Mouse (Mus musculus): Measurements from ENCODE around the gene Plxna4. TPM values are rescaled to one million over a fixed set of nuclear protein-coding genes. Genes with fewer than 3 reads are reported as not detected.

Plxna4 gene
- polyA plus RNA-seq, 1 experiment: 0.67 TPM

GRCm38 (mm10) chr6:32321187-32321586 is 266.8 kb downstream of the Plxna4 start:
- no peaks in the 10 kb centered on the region for H3K27me3 ChIP-seq (ENCODE audit: control insufficient read depth, insufficient read depth, low read length)
- no peak overlapping the region for H3K4me3 ChIP-seq (ENCODE audit: low read depth, low read length)
- no peaks in the 10 kb centered on the region for H3K4me1 ChIP-seq (ENCODE audit: control insufficient read depth, insufficient read depth, insufficient read length, low read length)
- TF ChIP-seq POLR2A (IDR thresholded peaks at IDR 0.05; ENCODE audit: low read depth, low read length) (no peak), CTCF (IDR thresholded peaks at IDR 0.05; ENCODE audit: extremely low read depth, insufficient read length, insufficient replicate concordance, low read depth, low read length) (no peak)
- H3K27ac ChIP-seq (ENCODE audit: insufficient read depth, low read depth, low read length): no peak overlapping the region
- no peaks in the 10 kb centered on the region for H3K36me3 ChIP-seq (ENCODE audit: control insufficient read depth, insufficient read depth, low read length)
- 60% methylated on average over 3 of the region's 3 CpGs for WGBS

GRCm38 (mm10) chr6:32320254-32320653 is 267.7 kb downstream of the Plxna4 start:
- H3K4me1 ChIP-seq (ENCODE audit: control insufficient read depth, insufficient read depth, insufficient read length, low read length): no peaks in the 10 kb centered on the region
- no peak overlapping the region for H3K4me3 ChIP-seq (ENCODE audit: low read depth, low read length)
- no peaks in the 10 kb centered on the region for H3K27me3 ChIP-seq (ENCODE audit: control insufficient read depth, insufficient read depth, low read length)
- WGBS: 26% methylated on average over 3 of the region's 3 CpGs
- H3K27ac ChIP-seq (ENCODE audit: insufficient read depth, low read depth, low read length): no peak overlapping the region
- no peaks in the 10 kb centered on the region for H3K36me3 ChIP-seq (ENCODE audit: control insufficient read depth, insufficient read depth, low read length)
- TF ChIP-seq CTCF (IDR thresholded peaks at IDR 0.05; ENCODE audit: extremely low read depth, insufficient read length, insufficient replicate concordance, low read depth, low read length) (no peak), POLR2A (IDR thresholded peaks at IDR 0.05; ENCODE audit: low read depth, low read length) (no peak)

GRCm38 (mm10) chr6:32317470-32317869 is 270.5 kb downstream of the Plxna4 start:
- Histone ChIP-seq H3K27me3 (ENCODE audit: control insufficient read depth, insufficient read depth, low read length) (no peaks in the 10 kb centered on the region), H3K36me3 (ENCODE audit: control insufficient read depth, insufficient read depth, low read length) (no peaks in the 10 kb centered on the region), H3K4me3 (ENCODE audit: low read depth, low read length) (no peak overlapping the region), H3K4me1 (ENCODE audit: control insufficient read depth, insufficient read depth, insufficient read length, low read length) (no peaks in the 10 kb centered on the region), H3K27ac (ENCODE audit: insufficient read depth, low read depth, low read length) (no peak overlapping the region)
- no peak for TF ChIP-seq CTCF (IDR thresholded peaks at IDR 0.05; ENCODE audit: extremely low read depth, insufficient read length, insufficient replicate concordance, low read depth, low read length)
- TF ChIP-seq POLR2A (IDR thresholded peaks at IDR 0.05; ENCODE audit: low read depth, low read length): no peak
- WGBS: 67% methylated on average over 8 of the region's 8 CpGs

- Histone ChIP-seq H3K4me3 (ENCODE audit: low read depth, low read length) (no peak overlapping the region), H3K27me3 (ENCODE audit: control insufficient read depth, insufficient read depth, low read length) (no peaks in the 10 kb centered on the region), H3K36me3 (ENCODE audit: control insufficient read depth, insufficient read depth, low read length) (no peaks in the 10 kb centered on the region), H3K4me1 (ENCODE audit: control insufficient read depth, insufficient read depth, insufficient read length, low read length) (no peaks in the 10 kb centered on the region), H3K27ac (ENCODE audit: insufficient read depth, low read depth, low read length) (no peak overlapping the region)
- WGBS: 19% methylated on average over 6 of the region's 6 CpGs
- TF ChIP-seq CTCF (IDR thresholded peaks at IDR 0.05; ENCODE audit: extremely low read depth, insufficient read length, insufficient replicate concordance, low read depth, low read length) (no peak), POLR2A (IDR thresholded peaks at IDR 0.05; ENCODE audit: low read depth, low read length) (no peak)
Measured at GRCm38 (mm10) chr6:32315011-32315450, 273.0 kb downstream of the Plxna4 start.

GRCm38 (mm10) chr6:32309147-32309546 is 278.8 kb downstream of the Plxna4 start:
- H3K4me1 ChIP-seq (ENCODE audit: control insufficient read depth, insufficient read depth, insufficient read length, low read length): no peaks in the 10 kb centered on the region
- H3K27me3 ChIP-seq (ENCODE audit: control insufficient read depth, insufficient read depth, low read length): no peaks in the 10 kb centered on the region
- TF ChIP-seq POLR2A (IDR thresholded peaks at IDR 0.05; ENCODE audit: low read depth, low read length): no peak
- TF ChIP-seq CTCF (IDR thresholded peaks at IDR 0.05; ENCODE audit: extremely low read depth, insufficient read length, insufficient replicate concordance, low read depth, low read length): no peak
- H3K27ac ChIP-seq (ENCODE audit: insufficient read depth, low read depth, low read length): no peak overlapping the region
- 92% methylated on average over 4 of the region's 4 CpGs for WGBS
- no peak overlapping the region for H3K4me3 ChIP-seq (ENCODE audit: low read depth, low read length)
- H3K36me3 ChIP-seq (ENCODE audit: control insufficient read depth, insufficient read depth, low read length): no peaks in the 10 kb centered on the region

GRCm38 (mm10) chr6:32300611-32301010 is 287.4 kb downstream of the Plxna4 start:
- TF ChIP-seq CTCF (IDR thresholded peaks at IDR 0.05; ENCODE audit: extremely low read depth, insufficient read length, insufficient replicate concordance, low read depth, low read length): no peak
- no peak for TF ChIP-seq POLR2A (IDR thresholded peaks at IDR 0.05; ENCODE audit: low read depth, low read length)
- Histone ChIP-seq H3K4me1 (ENCODE audit: control insufficient read depth, insufficient read depth, insufficient read length, low read length) (no peaks in the 10 kb centered on the region), H3K27ac (ENCODE audit: insufficient read depth, low read depth, low read length) (no peak overlapping the region), H3K4me3 (ENCODE audit: low read depth, low read length) (no peak overlapping the region), H3K27me3 (ENCODE audit: control insufficient read depth, insufficient read depth, low read length) (no peaks in the 10 kb centered on the region), H3K36me3 (ENCODE audit: control insufficient read depth, insufficient read depth, low read length) (no peaks in the 10 kb centered on the region)
- WGBS: 68% methylated on average over 2 of the region's 2 CpGs

GRCm38 (mm10) chr6:32281457-32281856 is 306.5 kb downstream of the Plxna4 start:
- no peak overlapping the region for H3K4me3 ChIP-seq (ENCODE audit: low read depth, low read length)
- no peaks in the 10 kb centered on the region for H3K4me1 ChIP-seq (ENCODE audit: control insufficient read depth, insufficient read depth, insufficient read length, low read length)
- no peaks in the 10 kb centered on the region for H3K27me3 ChIP-seq (ENCODE audit: control insufficient read depth, insufficient read depth, low read length)
- H3K36me3 ChIP-seq (ENCODE audit: control insufficient read depth, insufficient read depth, low read length): no peaks in the 10 kb centered on the region
- no peak for TF ChIP-seq CTCF (IDR thresholded peaks at IDR 0.05; ENCODE audit: extremely low read depth, insufficient read length, insufficient replicate concordance, low read depth, low read length)
- no peak for TF ChIP-seq POLR2A (IDR thresholded peaks at IDR 0.05; ENCODE audit: low read depth, low read length)
- no peak overlapping the region for H3K27ac ChIP-seq (ENCODE audit: insufficient read depth, low read depth, low read length)

GRCm38 (mm10) chr6:32280728-32281127 is 307.3 kb downstream of the Plxna4 start:
- H3K27me3 ChIP-seq (ENCODE audit: control insufficient read depth, insufficient read depth, low read length): no peaks in the 10 kb centered on the region
- no peak overlapping the region for H3K27ac ChIP-seq (ENCODE audit: insufficient read depth, low read depth, low read length)
- TF ChIP-seq POLR2A (IDR thresholded peaks at IDR 0.05; ENCODE audit: low read depth, low read length): no peak
- no peak for TF ChIP-seq CTCF (IDR thresholded peaks at IDR 0.05; ENCODE audit: extremely low read depth, insufficient read length, insufficient replicate concordance, low read depth, low read length)
- H3K36me3 ChIP-seq (ENCODE audit: control insufficient read depth, insufficient read depth, low read length): no peaks in the 10 kb centered on the region
- no peak overlapping the region for H3K4me3 ChIP-seq (ENCODE audit: low read depth, low read length)
- WGBS: 53% methylated on average over 2 of the region's 2 CpGs
- H3K4me1 ChIP-seq (ENCODE audit: control insufficient read depth, insufficient read depth, insufficient read length, low read length): no peaks in the 10 kb centered on the region
